Mouse (Mus musculus): ENCODE results near the gene Ankzf1. TPM values are rescaled to one million over a fixed set of nuclear protein-coding genes. Genes with fewer than 3 reads are reported as not detected.
A peak's percentile ranks its signal among the peaks of the same experiment; 100 is the strongest.

Gene Ankzf1
- polyA plus RNA-seq, 1 experiment = 11.4 TPM

- Histone ChIP-seq H3ac (ENCODE audit: control insufficient read depth, insufficient read length) (no peak overlapping the region), H3K4me3 (no peak overlapping the region), H3K4me2 (ENCODE audit: low read depth) (no peak overlapping the region), H3K79me2 (ENCODE audit: control insufficient read depth, insufficient read depth) (peaks cover 11% of the 10 kb centered on the region), H3K36me3 (ENCODE audit: control insufficient read depth, insufficient read depth) (peaks cover 21% of the 10 kb centered on the region), H3K27me3 (ENCODE audit: control insufficient read depth, insufficient read depth, insufficient read length) (no peaks in the 10 kb centered on the region)
- TF ChIP-seq MYOG (IDR thresholded peaks at IDR 0.05; ENCODE audit: control insufficient read depth in 1 of 3, insufficient read depth in 1 of 3, insufficient read length in 2 of 3, low read depth in 2 of 3) = no peak
- TF ChIP-seq USF1 (IDR thresholded peaks at IDR 0.05; ENCODE audit: low read depth) = peak; percentile 43
Measured at GRCm38 (mm10) chr1:75239591-75239990, 47.6 kb downstream of the Ankzf1 start.

- Histone ChIP-seq H3K4me3 (no peak overlapping the region), H3K36me3 (ENCODE audit: control insufficient read depth, insufficient read depth) (peaks cover 21% of the 10 kb centered on the region), H3ac (ENCODE audit: control insufficient read depth, insufficient read length) (no peak overlapping the region), H3K4me2 (ENCODE audit: low read depth) (no peak overlapping the region), H3K27me3 (ENCODE audit: control insufficient read depth, insufficient read depth, insufficient read length) (no peaks in the 10 kb centered on the region), H3K79me2 (ENCODE audit: control insufficient read depth, insufficient read depth) (no peaks in the 10 kb centered on the region)
- TF ChIP-seq MYOG (IDR thresholded peaks at IDR 0.05; ENCODE audit: control insufficient read depth in 1 of 3, insufficient read depth in 1 of 3, insufficient read length in 2 of 3, low read depth in 2 of 3) (no peak), POLR2A (IDR thresholded peaks at IDR 0.05; ENCODE audit: insufficient read length, low read depth) (no peak), MYOD1 (IDR thresholded peaks at IDR 0.05; ENCODE audit: control insufficient read depth in 1 of 3, insufficient read length in 2 of 3, low read depth in 2 of 3) (no peak), TCF3 (IDR thresholded peaks at IDR 0.05; ENCODE audit: insufficient read length, low read depth) (no peak), POLR2AphosphoS2 (IDR thresholded peaks at IDR 0.05; ENCODE audit: insufficient read length, low read depth) (no peak), USF1 (IDR thresholded peaks at IDR 0.05; ENCODE audit: low read depth) (no peak), E2F4 (IDR thresholded peaks at IDR 0.05; ENCODE audit: insufficient read depth) (no peak)
Measured at GRCm38 (mm10) chr1:75243411-75243810, 51.5 kb downstream of the Ankzf1 start.

DNA sequence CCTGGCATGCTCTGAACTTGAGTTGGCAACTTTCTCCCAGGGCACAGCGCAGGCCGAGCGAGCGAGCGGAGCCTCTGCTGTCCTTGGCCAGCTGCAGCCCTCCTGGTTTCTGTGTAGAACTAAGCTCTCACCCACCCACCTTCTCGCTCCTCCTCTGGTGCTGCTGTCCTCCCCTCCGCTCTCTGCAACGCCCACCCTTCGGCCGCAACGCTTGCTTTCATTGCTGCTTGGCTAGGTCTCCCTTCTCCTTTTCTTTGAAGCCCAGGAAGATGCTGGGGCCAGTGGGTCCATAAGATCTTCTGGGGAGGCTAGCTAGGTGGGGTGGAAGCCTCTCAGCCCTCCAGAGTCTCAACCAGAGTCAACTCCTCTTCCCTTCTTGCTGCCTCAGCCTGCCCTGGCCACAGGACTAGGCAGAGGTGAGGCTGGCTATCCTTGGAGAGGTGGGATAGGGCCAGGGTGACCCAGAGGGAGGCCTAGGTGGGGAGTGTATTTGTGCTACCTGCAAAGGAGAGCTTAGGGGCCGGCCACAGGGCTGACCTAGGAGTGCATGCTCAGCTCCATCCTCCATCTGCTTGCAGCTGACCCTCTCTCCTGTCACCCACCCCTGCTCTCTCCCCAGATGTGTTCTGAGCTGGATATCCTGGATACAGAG, 52.4 kb downstream of the Ankzf1 start:
- no peak overlapping the region for H3K4me2 ChIP-seq (ENCODE audit: low read depth)
- H3K79me2 ChIP-seq (ENCODE audit: control insufficient read depth, insufficient read depth) = no peaks in the 10 kb centered on the region
- H3K36me3 ChIP-seq (ENCODE audit: control insufficient read depth, insufficient read depth) = peaks cover 21% of the 10 kb centered on the region
- no peak overlapping the region for H3K4me3 ChIP-seq
- no peak overlapping the region for H3ac ChIP-seq (ENCODE audit: control insufficient read depth, insufficient read length)
- TF ChIP-seq TCF3 (IDR thresholded peaks at IDR 0.05; ENCODE audit: insufficient read length, low read depth) = no peak
- TF ChIP-seq MYOD1 (IDR thresholded peaks at IDR 0.05; ENCODE audit: control insufficient read depth in 1 of 3, insufficient read length in 2 of 3, low read depth in 2 of 3) = no peak
- TF ChIP-seq POLR2AphosphoS2 (IDR thresholded peaks at IDR 0.05; ENCODE audit: insufficient read length, low read depth) = no peak
- no peak for TF ChIP-seq MAX (IDR thresholded peaks at IDR 0.05; ENCODE audit: low read depth)
- no peak for TF ChIP-seq E2F4 (IDR thresholded peaks at IDR 0.05; ENCODE audit: insufficient read depth)
- H3K27me3 ChIP-seq (ENCODE audit: control insufficient read depth, insufficient read depth, insufficient read length) = no peaks in the 10 kb centered on the region

DNA sequence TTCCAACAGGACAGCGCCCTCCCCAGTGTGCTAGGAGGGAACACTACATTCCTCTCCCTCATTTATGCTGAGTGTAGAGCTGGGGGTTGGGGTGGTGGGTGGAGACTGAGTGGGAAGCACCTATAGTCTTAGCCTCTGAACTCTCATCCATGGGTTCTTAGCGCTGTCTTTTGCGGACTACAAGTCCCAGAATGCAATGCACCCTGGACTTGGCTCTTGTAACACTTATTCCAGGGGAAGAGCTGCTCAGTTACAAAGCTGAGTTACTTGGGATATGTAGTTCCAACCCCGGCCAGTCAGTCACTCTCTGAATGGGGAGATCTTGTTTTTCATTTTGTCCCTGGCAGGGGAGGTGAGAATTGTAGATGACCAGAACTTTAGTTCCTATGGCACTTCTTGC, 52.9 kb downstream of the Ankzf1 start:
- no peak overlapping the region for H3K4me2 ChIP-seq (ENCODE audit: low read depth)
- no peaks in the 10 kb centered on the region for H3K27me3 ChIP-seq (ENCODE audit: control insufficient read depth, insufficient read depth, insufficient read length)
- peaks cover 19% of the 10 kb centered on the region for H3K36me3 ChIP-seq (ENCODE audit: control insufficient read depth, insufficient read depth)
- H3K79me2 ChIP-seq (ENCODE audit: control insufficient read depth, insufficient read depth) = no peaks in the 10 kb centered on the region
- H3ac ChIP-seq (ENCODE audit: control insufficient read depth, insufficient read length) = no peak overlapping the region
- no peak overlapping the region for H3K4me3 ChIP-seq
- TF ChIP-seq POLR2AphosphoS2 (IDR thresholded peaks at IDR 0.05; ENCODE audit: insufficient read length, low read depth) = no peak
- no peak for TF ChIP-seq TCF3 (IDR thresholded peaks at IDR 0.05; ENCODE audit: insufficient read length, low read depth)
- no peak for TF ChIP-seq MYOG (IDR thresholded peaks at IDR 0.05; ENCODE audit: control insufficient read depth in 1 of 3, insufficient read depth in 1 of 3, insufficient read length in 2 of 3, low read depth in 2 of 3)
- TF ChIP-seq SRF (IDR thresholded peaks at IDR 0.05; ENCODE audit: control insufficient read depth, insufficient read length, low read depth) = no peak
- TF ChIP-seq MAX (IDR thresholded peaks at IDR 0.05; ENCODE audit: low read depth) = no peak
- no peak for TF ChIP-seq TCF12 (IDR thresholded peaks at IDR 0.05; ENCODE audit: insufficient read depth, poor library complexity, severe bottlenecking)
- TF ChIP-seq USF1 (IDR thresholded peaks at IDR 0.05; ENCODE audit: low read depth) = no peak
- no peak for TF ChIP-seq REST (IDR thresholded peaks at IDR 0.05; ENCODE audit: insufficient read depth, insufficient read length)
- TF ChIP-seq MYOD1 (IDR thresholded peaks at IDR 0.05; ENCODE audit: control insufficient read depth in 1 of 3, insufficient read length in 2 of 3, low read depth in 2 of 3) = no peak
- no peak for TF ChIP-seq POLR2A (IDR thresholded peaks at IDR 0.05; ENCODE audit: insufficient read length, low read depth)
- no peak for TF ChIP-seq E2F4 (IDR thresholded peaks at IDR 0.05; ENCODE audit: insufficient read depth)
- no peak for TF ChIP-seq CEBPB (IDR thresholded peaks at IDR 0.05; ENCODE audit: insufficient read depth, poor library complexity, severe bottlenecking)

GRCm38 (mm10) chr1:75247071-75247930, 55.4 kb downstream of the Ankzf1 start:
- no peaks in the 10 kb centered on the region for H3K27me3 ChIP-seq (ENCODE audit: control insufficient read depth, insufficient read depth, insufficient read length)
- TF ChIP-seq REST (IDR thresholded peaks at IDR 0.05; ENCODE audit: insufficient read depth, insufficient read length) (no peak), CEBPB (IDR thresholded peaks at IDR 0.05; ENCODE audit: insufficient read depth, poor library complexity, severe bottlenecking) (no peak), POLR2AphosphoS2 (IDR thresholded peaks at IDR 0.05; ENCODE audit: insufficient read length, low read depth) (no peak), USF1 (IDR thresholded peaks at IDR 0.05; ENCODE audit: low read depth) (no peak), TCF12 (IDR thresholded peaks at IDR 0.05; ENCODE audit: insufficient read depth, poor library complexity, severe bottlenecking) (no peak), MYOD1 (IDR thresholded peaks at IDR 0.05; ENCODE audit: control insufficient read depth in 1 of 3, insufficient read length in 2 of 3, low read depth in 2 of 3) (no peak), MAX (IDR thresholded peaks at IDR 0.05; ENCODE audit: low read depth) (no peak), MYOG (IDR thresholded peaks at IDR 0.05; ENCODE audit: control insufficient read depth in 1 of 3, insufficient read depth in 1 of 3, insufficient read length in 2 of 3, low read depth in 2 of 3) (no peak), E2F4 (IDR thresholded peaks at IDR 0.05; ENCODE audit: insufficient read depth) (no peak), TCF3 (IDR thresholded peaks at IDR 0.05; ENCODE audit: insufficient read length, low read depth) (no peak), SRF (IDR thresholded peaks at IDR 0.05; ENCODE audit: control insufficient read depth, insufficient read length, low read depth) (no peak), POLR2A (IDR thresholded peaks at IDR 0.05; ENCODE audit: insufficient read length, low read depth) (no peak)
- H3K36me3 ChIP-seq (ENCODE audit: control insufficient read depth, insufficient read depth) = peaks cover 7% of the 10 kb centered on the region
- H3ac ChIP-seq (ENCODE audit: control insufficient read depth, insufficient read length) = no peak overlapping the region
- H3K4me3 ChIP-seq = no peak overlapping the region
- H3K4me2 ChIP-seq (ENCODE audit: low read depth) = peak overlapping the region; percentile 66
- H3K79me2 ChIP-seq (ENCODE audit: control insufficient read depth, insufficient read depth) = no peaks in the 10 kb centered on the region

All from myocyte (in vitro differentiated cells).